Mouse (Mus musculus) MEL (cell line): Measurements from ENCODE around the gene Bptf. TPM values are rescaled to one million over a fixed set of nuclear protein-coding genes. Genes with fewer than 3 reads are reported as not detected.

ENCODE experiments used
- DNase-seq: peaks from one replicate; pipeline ENCODE4 v3.0.0; 2011; ENCODE audit warnings: low read depth, low spot score
- H3K27ac ChIP-seq: 2 replicates; pipeline ENCODE4 v1.5.1; 2012; ENCODE audit warnings: low read depth, mild to moderate bottlenecking, control low read depth, low read length, moderate library complexity; ENCODE audit not compliant: control insufficient read depth
- H3K27me3 ChIP-seq, 2 experiments: fragments of 150-350 bp in 1 of 2; sonication (generic) in 1 of 2; 2 replicates each; pipeline ENCODE4 v1.6.1; 2012; ENCODE audit warnings: low read length in 2 of 2, mild to moderate bottlenecking in 2 of 2, improper control_type of control experiment in 1 of 2, moderate library complexity in 1 of 2; ENCODE audit not compliant: insufficient read depth in 2 of 2, control insufficient read depth in 1 of 2
- H3K36me3 ChIP-seq, 2 experiments: 2 replicates each; pipeline ENCODE4 v1.6.1; 2012 to 2014; ENCODE audit warnings: low read length in 2 of 2, improper control_type of control experiment in 1 of 2, inconsistent platforms in 1 of 2, mild to moderate bottlenecking in 1 of 2; ENCODE audit not compliant: insufficient read depth in 2 of 2, control insufficient read depth in 1 of 2
- H3K4me1 ChIP-seq, 2 experiments: fragments of 150-350 bp in 1 of 2; sonication (generic) in 1 of 2; 2 replicates each; pipeline ENCODE4 v1.6.1; 2012; ENCODE audit warnings: low read length in 2 of 2, improper control_type of control experiment in 1 of 2, mild to moderate bottlenecking in 1 of 2; ENCODE audit not compliant: insufficient read depth in 2 of 2, control insufficient read depth in 1 of 2
- H3K4me3 ChIP-seq, 2 experiments: fragments of 150-350 bp in 1 of 2; sonication (generic) in 1 of 2; 2 replicates each; pipeline ENCODE4 v1.5.1; 2012; ENCODE audit warnings: low read depth in 2 of 2, low read length in 2 of 2, mild to moderate bottlenecking in 2 of 2, moderate library complexity in 2 of 2, control low read depth in 1 of 2, improper control_type of control experiment in 1 of 2; ENCODE audit not compliant: control insufficient read depth in 1 of 2, insufficient read depth in 1 of 2
- H3K79me2 ChIP-seq: 2 replicates; pipeline ENCODE4 v1.6.1; 2012; ENCODE audit warnings: mild to moderate bottlenecking, low read length, moderate library complexity; ENCODE audit not compliant: control insufficient read depth, poor library complexity, insufficient read depth
- H3K9ac ChIP-seq: 2 replicates; pipeline ENCODE4 v1.6.1; 2012; ENCODE audit warnings: low read depth, mild to moderate bottlenecking, control low read depth, low read length, moderate library complexity; ENCODE audit not compliant: control insufficient read depth, poor library complexity, severe bottlenecking
- H3K9me3 ChIP-seq: fragments of 150-350 bp; sonication (generic); replicated peaks from 2 replicates; pipeline ENCODE4 v1.6.1; 2012; ENCODE audit warnings: mild to moderate bottlenecking, low read length, improper control_type of control experiment, moderate library complexity; ENCODE audit not compliant: insufficient read depth
- BHLHE40 ChIP-seq: IDR thresholded peaks from 2 replicates; pipeline ENCODE4 v1.6.1; 2012; ENCODE audit warnings: low read depth, mild to moderate bottlenecking, inconsistent platforms, low read length, improper control_type of control experiment, borderline replicate concordance
- CHD1 ChIP-seq: IDR thresholded peaks from 2 replicates; pipeline ENCODE4 v1.6.1; 2012; ENCODE audit warnings: low read depth, mild to moderate bottlenecking, inconsistent platforms, low read length, improper control_type of control experiment
- E2F4 ChIP-seq: IDR thresholded peaks from 2 replicates; pipeline ENCODE4 v1.6.1; 2011; ENCODE audit warnings: low read depth, low read length, improper control_type of control experiment, borderline replicate concordance
- ELF1 ChIP-seq: IDR thresholded peaks from 2 replicates; pipeline ENCODE4 v1.6.1; 2014; ENCODE audit warnings: low read depth, mild to moderate bottlenecking, inconsistent platforms, low read length, improper control_type of control experiment, moderate library complexity
- EP300 ChIP-seq, 2 experiments: IDR thresholded peaks; 2 replicates each; pipeline ENCODE4 v1.6.1; 2011; ENCODE audit warnings: improper control_type of control experiment in 2 of 2, low read length in 2 of 2, low read depth in 1 of 2, mild to moderate bottlenecking in 1 of 2
- GABPA ChIP-seq: IDR thresholded peaks from 2 replicates; pipeline ENCODE4 v1.6.1; 2012; ENCODE audit warnings: low read depth, mild to moderate bottlenecking, inconsistent platforms, low read length, improper control_type of control experiment, moderate library complexity
- HCFC1 ChIP-seq: IDR thresholded peaks from 2 replicates; pipeline ENCODE4 v1.6.1; 2012; ENCODE audit warnings: low read depth, mild to moderate bottlenecking, inconsistent platforms, low read length, improper control_type of control experiment, moderate library complexity
- KAT2A ChIP-seq: conservative IDR thresholded peaks from 2 replicates; pipeline ENCODE4 v1.6.1; 2012; ENCODE audit warnings: low read depth, low read length, improper control_type of control experiment, inconsistent platforms
- MAFK ChIP-seq: IDR thresholded peaks from 2 replicates; pipeline ENCODE4 v1.6.1; 2011; ENCODE audit warnings: low read depth, mild to moderate bottlenecking, low read length, improper control_type of control experiment, borderline replicate concordance
- MAX ChIP-seq: IDR thresholded peaks from 2 replicates; pipeline ENCODE4 v1.6.1; 2011; ENCODE audit warnings: low read length, improper control_type of control experiment
- MEF2A ChIP-seq: IDR thresholded peaks from 2 replicates; pipeline ENCODE4 v1.6.1; 2014; ENCODE audit warnings: low read depth, mild to moderate bottlenecking, inconsistent platforms, low read length, improper control_type of control experiment; ENCODE audit not compliant: poor library complexity, insufficient replicate concordance, severe bottlenecking; ENCODE audit errors: extremely low read depth
- MXI1 ChIP-seq: IDR thresholded peaks from 2 replicates; pipeline ENCODE4 v1.6.1; 2011; ENCODE audit warnings: mild to moderate bottlenecking, low read depth, low read length, improper control_type of control experiment
- MYB ChIP-seq: IDR thresholded peaks from 2 replicates; pipeline ENCODE4 v1.6.1; 2011; ENCODE audit warnings: mild to moderate bottlenecking, low read depth, low read length, improper control_type of control experiment
- POLR2A ChIP-seq, 2 experiments: IDR thresholded peaks; 2 replicates each; pipeline ENCODE4 v1.6.1; 2011 to 2012; ENCODE audit warnings: low read length in 2 of 2, mild to moderate bottlenecking in 2 of 2, control low read depth in 1 of 2, improper control_type of control experiment in 1 of 2, low read depth in 1 of 2, moderate library complexity in 1 of 2; ENCODE audit not compliant: control insufficient read depth in 1 of 2, insufficient read depth in 1 of 2, poor library complexity in 1 of 2
- POLR2AphosphoS2 ChIP-seq: IDR thresholded peaks from 2 replicates; pipeline ENCODE4 v1.6.1; 2011; ENCODE audit warnings: low read length, improper control_type of control experiment
- RAD21 ChIP-seq: IDR thresholded peaks from 2 replicates; pipeline ENCODE4 v1.6.1; 2011; ENCODE audit warnings: mild to moderate bottlenecking, low read depth, low read length, improper control_type of control experiment
- SIN3A ChIP-seq: IDR thresholded peaks from 2 replicates; pipeline ENCODE4 v1.6.1; 2012; ENCODE audit warnings: low read length, improper control_type of control experiment, inconsistent platforms
- SMC3 ChIP-seq: IDR thresholded peaks from 2 replicates; pipeline ENCODE4 v1.6.1; 2011; ENCODE audit warnings: low read depth, low read length, improper control_type of control experiment
- TAL1 ChIP-seq: IDR thresholded peaks from 2 replicates; pipeline ENCODE4 v1.6.1; 2012; ENCODE audit warnings: mild to moderate bottlenecking, inconsistent platforms, low read length, moderate library complexity, mixed read lengths
- TCF12 ChIP-seq: IDR thresholded peaks from 2 replicates; pipeline ENCODE4 v1.6.1; 2014; ENCODE audit warnings: low read depth, mild to moderate bottlenecking, inconsistent platforms, low read length, improper control_type of control experiment, moderate library complexity
- USF1 ChIP-seq: IDR thresholded peaks from 2 replicates; pipeline ENCODE4 v1.6.1; 2014; ENCODE audit warnings: low read depth, mild to moderate bottlenecking, inconsistent platforms, low read length, improper control_type of control experiment, moderate library complexity
- USF2 ChIP-seq, 2 experiments: IDR thresholded peaks; 2 replicates each; pipeline ENCODE4 v1.6.1; 2011 to 2012; ENCODE audit warnings: improper control_type of control experiment in 2 of 2, low read length in 2 of 2, borderline replicate concordance in 1 of 2, inconsistent platforms in 1 of 2, low read depth in 1 of 2, mild to moderate bottlenecking in 1 of 2; ENCODE audit not compliant: insufficient read depth in 1 of 2
- ZC3H11A ChIP-seq: IDR thresholded peaks from 2 replicates; pipeline ENCODE4 v1.6.1; 2012; ENCODE audit warnings: low read depth, mild to moderate bottlenecking, inconsistent platforms, low read length, improper control_type of control experiment
- ZKSCAN1 ChIP-seq: IDR thresholded peaks from 2 replicates; pipeline ENCODE4 v1.6.1; 2012; ENCODE audit warnings: low read depth, mild to moderate bottlenecking, inconsistent platforms, low read length, improper control_type of control experiment, moderate library complexity
- ZNF384 ChIP-seq: IDR thresholded peaks from 2 replicates; pipeline ENCODE4 v1.6.1; 2012; ENCODE audit warnings: low read depth, mild to moderate bottlenecking, inconsistent platforms, low read length, improper control_type of control experiment
- polyA plus RNA-seq, 2 experiments: library from polyadenylated mRNA; stranded (reverse) in 1 of 2; unstranded in 1 of 2; fragments of >175 nt in 1 of 2; fragments of >200 nt in 1 of 2; gene quantifications; 2 replicates each; pipeline versions ENCODE4 v1.2.1 to v1.2.4; 2012; ENCODE audit warnings: low replicate concordance in 2 of 2, low read depth in 1 of 2; ENCODE audit not compliant: insufficient read length in 2 of 2, insufficient read depth in 1 of 2, missing spikeins in 1 of 2
- total RNA-seq: library from RNA; depleted of rRNA; stranded (reverse); fragments of 300-350 nt; gene quantifications from 2 replicates; pipeline ENCODE4 v1.2.3, GENCODE M21; 2012

Gene Bptf
- total and polyA plus RNA-seq, 3 experiments, result 27.5 to 55.4 (median 52.7) TPM

GRCm38 (mm10) chr11:107103224-107103589, 28.7 kb downstream of the Bptf start:
- H3K9ac ChIP-seq, result no peak overlapping the region
- H3K36me3 ChIP-seq, result peaks cover 0 to 24% of the 10 kb centered on the region in 2 experiments; a peak in 2 of 4 replicates
- TF ChIP-seq KAT2A (no peak), BHLHE40 (no peak), USF2 (IDR thresholded peaks at IDR 0.05; ENCODE audit: borderline replicate concordance in 1 of 2, insufficient read depth in 1 of 2, low read depth in 1 of 2, low read length in 2 of 2) (no peak), ELF1 (no peak), MEF2A (no peak), ZKSCAN1 (no peak), GABPA (no peak), TCF12 (no peak), POLR2A (IDR thresholded peaks at IDR 0.05; ENCODE audit: control insufficient read depth in 1 of 2, insufficient read depth in 1 of 2, low read depth in 1 of 2, low read length in 2 of 2, poor library complexity in 1 of 2) (no peak), MYB (no peak)
- DNase-seq, result no peak
- H3K9me3 ChIP-seq, result no peaks in the 10 kb centered on the region
- H3K27ac ChIP-seq, result no peak overlapping the region
- H3K4me3 ChIP-seq, result no peak overlapping the region
- H3K27me3 ChIP-seq, result no peaks in the 10 kb centered on the region
- peaks cover 0 to 3% of the 10 kb centered on the region in 2 experiments; a peak in 1 of 4 replicates for H3K4me1 ChIP-seq
- H3K79me2 ChIP-seq, result peaks cover 53% of the 10 kb centered on the region

- Histone ChIP-seq H3K36me3 (peaks cover 0 to 28% of the 10 kb centered on the region in 2 experiments; a peak in 2 of 4 replicates), H3K79me2 (peaks cover 49% of the 10 kb centered on the region), H3K9ac (no peak overlapping the region), H3K27me3 (no peaks in the 10 kb centered on the region), H3K4me1 (peaks cover 0 to 3% of the 10 kb centered on the region in 2 experiments; a peak in 1 of 4 replicates), H3K27ac (no peak overlapping the region), H3K9me3 (no peaks in the 10 kb centered on the region), H3K4me3 (no peak overlapping the region)
- DNase-seq, result peak; percentile 28
- TF ChIP-seq ZC3H11A (no peak), USF2 (IDR thresholded peaks at IDR 0.05; ENCODE audit: borderline replicate concordance in 1 of 2, insufficient read depth in 1 of 2, low read depth in 1 of 2, low read length in 2 of 2) (no peak), SIN3A (no peak), SMC3 (no peak)
Measured at GRCm38 (mm10) chr11:107102465-107103223, 29.3 kb downstream of the Bptf start.

- Histone ChIP-seq H3K79me2 (peaks cover 12% of the 10 kb centered on the region; the same call in 1 of the 2 replicates), H3K4me3 (no peak overlapping the region), H3K27me3 (no peaks in the 10 kb centered on the region), H3K36me3 (peaks cover 8 to 48% of the 10 kb centered on the region in 2 experiments), H3K27ac (no peak overlapping the region)
- no peak for TF ChIP-seq ELF1
- no peak for TF ChIP-seq E2F4
- no peak for TF ChIP-seq CHD1
- TF ChIP-seq MAX, result no peak
- TF ChIP-seq USF1, result no peak
- no peak for TF ChIP-seq RAD21
- no peak for TF ChIP-seq SMC3
- no peak for TF ChIP-seq ZNF384
- TF ChIP-seq MAFK, result no peak
- no peak for TF ChIP-seq HCFC1
- no peak for TF ChIP-seq KAT2A
- TF ChIP-seq GABPA, result no peak
- TF ChIP-seq POLR2AphosphoS2, result no peak
- TF ChIP-seq MXI1, result no peak
- no peak for TF ChIP-seq ZC3H11A
- TF ChIP-seq EP300 (IDR thresholded peaks at IDR 0.05; ENCODE audit: low read depth in 1 of 2, low read length in 2 of 2), result no peak
- TF ChIP-seq TAL1, result no peak
- TF ChIP-seq, all 39 proteins: peak for 0
- no peak for DNase-seq
- H3K4me1 ChIP-seq, result peaks cover 3 to 7% of the 10 kb centered on the region in 2 experiments; a peak in 3 of 4 replicates
- no peak overlapping the region for H3K9ac ChIP-seq
- H3K9me3 ChIP-seq, result no peaks in the 10 kb centered on the region
Measured at GRCm38 (mm10) chr11:107096973-107097372, 35.0 kb downstream of the Bptf start.
